Mouse (Mus musculus) cerebellum, adult 2 months (tissue): Measurements from ENCODE around the gene F2r.

ENCODE experiments used
- CTCF ChIP-seq: fragments of 200-500 bp; IDR thresholded peaks from 2 replicates; pipeline ENCODE4 v1.5.1; 2011; ENCODE audit warnings: low read depth, mild to moderate bottlenecking, control low read depth, low read length, moderate library complexity, borderline replicate concordance; ENCODE audit not compliant: insufficient read depth
- POLR2A ChIP-seq: fragments of 200-500 bp; IDR thresholded peaks from 2 replicates; pipeline ENCODE4 v1.6.1; 2011; ENCODE audit warnings: low read length, control low read depth, borderline replicate concordance; ENCODE audit not compliant: insufficient read depth

GRCm38 (mm10) chr13:95655284-95655683, 37.0 kb upstream of the F2r start:
- TF ChIP-seq POLR2A (no peak), CTCF (no peak)
